In genomic region chr17:46553926-46554325, GRCm38 (mm10) we compare ENCODE assay signal across 7 mouse cellular contexts. TPM values are rescaled to one million over a fixed set of nuclear protein-coding genes. Genes with fewer than 3 reads are reported as not detected.
DNase-seq lines count a peak whose midpoint lies in the region; ATAC-seq and TF ChIP-seq lines count a peak whose summit lies in the region.

No protein-coding gene starts in this region.

- peaks cover 22% of the 10 kb centered on the region for H3K36me3 ChIP-seq in liver, embryonic 11.5 days (ENCODE audit: control insufficient read depth, insufficient read depth, low read length)
- peaks cover 31% of the 10 kb centered on the region for H3K36me3 ChIP-seq in forebrain, embryonic 12.5 days (replicated peaks)
- peaks cover 36% of the 10 kb centered on the region for H3K36me3 ChIP-seq in limb, embryonic 10.5 days
- peaks cover 29% of the 10 kb centered on the region for H3K36me3 ChIP-seq in small intestine, adult 2 months (ENCODE audit: control insufficient read depth, insufficient read depth, low read length)

- H3K4me1 ChIP-seq in liver, embryonic 11.5 days (replicated peaks; ENCODE audit: control insufficient read depth, insufficient read depth, low read length), result peaks cover 32% of the 10 kb centered on the region
- peaks cover 36% of the 10 kb centered on the region for H3K4me1 ChIP-seq in forebrain, embryonic 12.5 days
- H3K4me1 ChIP-seq in limb, embryonic 10.5 days, result peaks cover 51% of the 10 kb centered on the region
- peaks cover 9% of the 10 kb centered on the region for H3K4me1 ChIP-seq in small intestine, adult 2 months (ENCODE audit: control insufficient read depth, insufficient read depth, insufficient read length, low read length)

- H3K4me3 ChIP-seq in liver, embryonic 11.5 days (ENCODE audit: low read depth, low read length), result peak overlapping the region; percentile 90
- H3K4me3 ChIP-seq in forebrain, embryonic 12.5 days (replicated peaks), result peak overlapping the region; percentile 98
- H3K4me3 ChIP-seq in limb, embryonic 10.5 days, result peak overlapping the region; percentile 99
- no peak overlapping the region for H3K4me3 ChIP-seq in small intestine, adult 2 months (ENCODE audit: low read depth, low read length)

- no peak for TF ChIP-seq POLR2A in small intestine, adult 2 months (IDR thresholded peaks at IDR 0.05; ENCODE audit: low read depth, low read length)

- 78% methylated on average over 3 of the region's 3 CpGs for WGBS in liver, embryonic 11.5 days
- WGBS in forebrain, embryonic 12.5 days, result 78% methylated on average over 3 of the region's 3 CpGs
- 77% methylated on average over 3 of the region's 3 CpGs for WGBS in limb, embryonic 10.5 days
- 70% methylated on average over 3 of the region's 3 CpGs for WGBS in small intestine, adult 2 months

- ATAC-seq in liver, embryonic 11.5 days (replicated peaks; ENCODE audit: low FRiP score), result no peak
- ATAC-seq in forebrain, embryonic 12.5 days (ENCODE audit: low FRiP score), result no peak

- H3K4me2 ChIP-seq in liver, embryonic 11.5 days, result peak overlapping the region; percentile 97
- H3K4me2 ChIP-seq in forebrain, embryonic 12.5 days, result peak overlapping the region; percentile 96

- TF ChIP-seq CTCF in small intestine, adult 2 months (IDR thresholded peaks at IDR 0.05; ENCODE audit: extremely low read depth, insufficient read length, insufficient replicate concordance, low read depth, low read length), result no peak

- DNase-seq in liver, embryonic 11.5 days (ENCODE audit: low spot score), result no peak
- no peak for DNase-seq in liver
- no peak for DNase-seq in limb, embryonic 10.5 days (ENCODE audit: low spot score)
- DNase-seq in spleen, postnatal 10 days (ENCODE audit: low spot score in 2 of 2), result no peak
- no peak for DNase-seq in adrenal gland, postnatal 36 days

- H3K9me3 ChIP-seq in liver, embryonic 11.5 days (ENCODE audit: control insufficient read depth, low read length), result no peaks in the 10 kb centered on the region
- H3K9me3 ChIP-seq in forebrain, embryonic 12.5 days, result no peaks in the 10 kb centered on the region
- H3K9me3 ChIP-seq in limb, embryonic 10.5 days (replicated peaks), result no peaks in the 10 kb centered on the region

- no peak overlapping the region for H3K9ac ChIP-seq in liver, embryonic 11.5 days (ENCODE audit: low read depth, low read length)
- H3K9ac ChIP-seq in forebrain, embryonic 12.5 days, result peak overlapping the region; percentile 99

- H3K27me3 ChIP-seq in liver, embryonic 11.5 days (replicated peaks; ENCODE audit: control insufficient read depth, insufficient read depth, low read length), result no peaks in the 10 kb centered on the region
- H3K27me3 ChIP-seq in forebrain, embryonic 12.5 days, result no peaks in the 10 kb centered on the region
- no peaks in the 10 kb centered on the region for H3K27me3 ChIP-seq in limb, embryonic 10.5 days (ENCODE audit: low read depth, poor library complexity, severe bottlenecking)
- H3K27me3 ChIP-seq in small intestine, adult 2 months (ENCODE audit: control insufficient read depth, insufficient read depth, low read length), result no peaks in the 10 kb centered on the region

- H3K27ac ChIP-seq in liver, embryonic 11.5 days (ENCODE audit: low read depth, low read length), result no peak overlapping the region
- H3K27ac ChIP-seq in forebrain, embryonic 12.5 days, result no peak overlapping the region
- no peak overlapping the region; the same call in 1 of the 2 replicates for H3K27ac ChIP-seq in limb, embryonic 10.5 days
- H3K27ac ChIP-seq in small intestine, adult 2 months (ENCODE audit: insufficient read depth, low read depth, low read length), result peak overlapping the region; percentile 74

RNA-seq across cellular contexts. Expression of gene Srf, which starts 2.0 kb away (rescaled TPM):
- polyA plus RNA-seq in liver, embryonic 11.5 days (2014; fragmentation: Nextera tagmentation; extraction: Ambion mirVana), result 5.6 and 9.2 TPM in 2 replicates
- polyA plus RNA-seq in forebrain, embryonic 12.5 days (2016; fragmentation: Nextera tagmentation; extraction: Ambion mirVana), result 5.0 TPM in 2 replicates
- polyA plus RNA-seq in limb, embryonic 10.5 days (2016; fragmentation: Nextera tagmentation; extraction: Ambion mirVana), result 8.3 and 9.0 TPM in 2 replicates
- 103 and 183 TPM in 2 replicates for polyA plus RNA-seq in small intestine, adult 2 months (2012; rRNA removed)
- total RNA-seq in adrenal gland, postnatal 36 days (2021), result 10 to 100 TPM; 43.1 to 46.5 TPM

RNA-seq across cellular contexts. Expression of gene Cul9, which starts 7.7 kb away (rescaled TPM):
- 1.1 and 1.2 TPM in 2 replicates for polyA plus RNA-seq in liver, embryonic 11.5 days (2014; fragmentation: Nextera tagmentation; extraction: Ambion mirVana)
- 9.8 and 11.3 TPM in 2 replicates for polyA plus RNA-seq in forebrain, embryonic 12.5 days (2016; fragmentation: Nextera tagmentation; extraction: Ambion mirVana)
- polyA plus RNA-seq in limb, embryonic 10.5 days (2016; fragmentation: Nextera tagmentation; extraction: Ambion mirVana), result 2.4 and 5.6 TPM in 2 replicates
- 5.0 and 5.8 TPM in 2 replicates for polyA plus RNA-seq in small intestine, adult 2 months (2012; rRNA removed)
- 10 to 100 TPM; 21.5 to 25.5 TPM for total RNA-seq in adrenal gland, postnatal 36 days (2021)

RNA-seq across cellular contexts. Expression of gene Dnph1, which starts 57.4 kb away (rescaled TPM):
- polyA plus RNA-seq in liver, embryonic 11.5 days (2014; fragmentation: Nextera tagmentation; extraction: Ambion mirVana), result 63.6 and 65.0 TPM in 2 replicates
- 68.3 and 71.7 TPM in 2 replicates for polyA plus RNA-seq in forebrain, embryonic 12.5 days (2016; fragmentation: Nextera tagmentation; extraction: Ambion mirVana)
- 70.1 and 78.6 TPM in 2 replicates for polyA plus RNA-seq in limb, embryonic 10.5 days (2016; fragmentation: Nextera tagmentation; extraction: Ambion mirVana)
- polyA plus RNA-seq in small intestine, adult 2 months (2012; rRNA removed), result 3.3 and 6.3 TPM in 2 replicates
- total RNA-seq in adrenal gland, postnatal 36 days (2021), result 1 to 10 TPM; 4.2 to 6.9 TPM

Comparison
In these comparisons a context has a peak if more than half of its experiments do, and no peak if none do; other contexts are left out.
1. RNA of gene Srf, which starts 2.0 kb away (polyA plus RNA-seq): 103 to 183 TPM in small intestine, adult 2 months; 5.6 to 9.2 TPM in liver, embryonic 11.5 days, 8.3 to 9.0 TPM in limb, embryonic 10.5 days and 5.0 TPM in forebrain, embryonic 12.5 days; every median in the first group is over 10 times any median in the second.